Mouse (Mus musculus): ENCODE measurements around the gene Vkorc1. TPM values are rescaled to one million over a fixed set of nuclear protein-coding genes. Genes with fewer than 3 reads are reported as not detected.

Vkorc1 gene
- polyA plus RNA-seq, 2 experiments: 242 to 256 TPM

DNA sequence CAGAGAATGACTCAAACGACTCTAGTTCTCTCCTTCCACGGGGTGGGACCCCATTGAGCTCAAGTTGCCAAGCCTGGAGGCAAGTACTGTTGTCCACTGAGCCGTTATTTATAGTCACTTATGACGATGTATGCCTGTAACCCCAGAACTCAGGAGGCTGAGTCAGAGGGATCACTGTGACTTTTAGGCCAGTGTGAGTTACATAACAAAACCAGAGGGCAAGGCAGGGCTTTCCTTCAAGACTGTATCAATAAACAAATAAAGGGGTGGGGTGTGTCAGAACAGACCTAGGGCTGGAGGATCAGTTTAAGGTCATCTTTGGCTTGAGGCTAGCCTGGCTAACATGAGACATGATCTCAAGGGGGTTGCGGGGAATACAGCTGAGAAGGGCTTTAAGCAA, 44.5 kb downstream of the Vkorc1 start:
- Histone ChIP-seq H3K9me3 (ENCODE audit: control insufficient read depth, low read length) (no peaks in the 10 kb centered on the region), H3K4me1 (ENCODE audit: control insufficient read depth, insufficient read depth, low read length) (no peaks in the 10 kb centered on the region), H3K27ac (replicated peaks; ENCODE audit: low read depth, low read length) (no peak overlapping the region), H3K4me3 (replicated peaks; ENCODE audit: low read length) (no peak overlapping the region), H3K27me3 (ENCODE audit: control insufficient read depth, insufficient read depth, low read length) (no peaks in the 10 kb centered on the region), H3K9ac (ENCODE audit: low read depth, low read length, severe bottlenecking) (no peak overlapping the region), H3K4me2 (replicated peaks; ENCODE audit: low read depth, low read length, severe bottlenecking) (no peak overlapping the region), H3K36me3 (ENCODE audit: control insufficient read depth, insufficient read depth, low read length) (peaks cover 18% of the 10 kb centered on the region; the same call in 1 of the 2 replicates)
- TF ChIP-seq POLR2A (IDR thresholded peaks at IDR 0.05; ENCODE audit: borderline replicate concordance, extremely low read depth, insufficient read depth, insufficient read length): no peak
- 58% methylated on average over 5 of the region's 5 CpGs for WGBS
- DNase-seq (ENCODE audit: low spot score) (no peak), ATAC-seq (ENCODE audit: low FRiP score, low read depth) (no peak)

DNA sequence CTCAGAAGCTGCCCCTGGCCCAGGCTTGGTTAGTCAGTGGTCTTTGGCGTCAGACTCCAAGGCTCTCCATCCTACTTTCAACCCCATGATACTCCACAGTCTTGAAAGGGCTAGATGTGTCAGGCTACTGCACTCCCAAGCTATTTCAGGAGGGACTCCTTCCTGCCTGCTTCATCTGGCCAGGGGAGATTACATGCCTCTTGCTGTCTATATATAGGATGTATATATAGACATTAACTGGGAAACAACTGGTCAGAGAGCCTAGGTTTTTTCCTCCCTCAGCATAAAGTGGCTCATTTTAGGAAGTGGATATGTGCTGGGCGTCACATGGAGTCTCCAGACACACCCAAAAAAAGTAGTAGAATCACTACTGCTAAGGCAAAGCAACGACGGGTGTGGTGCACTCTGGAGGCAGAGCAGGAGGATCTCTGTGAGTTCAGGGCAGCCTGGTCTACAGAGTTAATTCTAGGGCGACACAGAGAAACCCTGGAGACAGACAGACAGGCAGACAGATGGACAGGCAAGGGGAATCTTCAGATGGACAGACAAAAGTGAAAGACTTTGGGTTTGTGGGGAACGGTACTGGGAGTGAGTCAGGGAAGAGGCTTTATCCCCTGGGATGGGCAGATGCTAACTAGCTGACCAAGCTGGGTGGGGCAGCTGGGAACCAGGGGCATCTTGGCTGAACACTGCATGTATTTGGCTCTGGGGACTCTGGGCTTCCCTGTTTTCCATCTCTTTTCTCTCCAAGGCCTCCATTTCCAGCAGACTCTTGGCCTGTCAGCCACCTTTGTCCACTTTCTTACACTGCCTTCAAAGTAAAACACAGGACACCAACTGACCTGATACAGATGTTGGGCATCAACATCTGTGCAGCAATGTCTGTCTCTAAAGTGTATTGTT, 45.2 kb downstream of the Vkorc1 start:
- H3K27me3 ChIP-seq (ENCODE audit: control insufficient read depth, insufficient read depth, low read length): no peaks in the 10 kb centered on the region
- TF ChIP-seq POLR2A (IDR thresholded peaks at IDR 0.05; ENCODE audit: borderline replicate concordance, extremely low read depth, insufficient read depth, insufficient read length): no peak
- no peak overlapping the region for H3K27ac ChIP-seq (replicated peaks; ENCODE audit: low read depth, low read length)
- ATAC-seq (ENCODE audit: low FRiP score, low read depth): 0 out of 2 replicates have a peak, but pooled peaks have one; percentile 26
- 76% methylated on average over 6 of the region's 6 CpGs for WGBS
- no peak for DNase-seq (ENCODE audit: low spot score)
- H3K4me3 ChIP-seq (replicated peaks; ENCODE audit: low read length): no peak overlapping the region
- H3K9me3 ChIP-seq (ENCODE audit: control insufficient read depth, low read length): no peaks in the 10 kb centered on the region
- peaks cover 23% of the 10 kb centered on the region; the same call in 1 of the 2 replicates for H3K36me3 ChIP-seq (ENCODE audit: control insufficient read depth, insufficient read depth, low read length)
- no peak overlapping the region for H3K9ac ChIP-seq (ENCODE audit: low read depth, low read length, severe bottlenecking)
- H3K4me2 ChIP-seq (replicated peaks; ENCODE audit: low read depth, low read length, severe bottlenecking): no peak overlapping the region
- no peaks in the 10 kb centered on the region for H3K4me1 ChIP-seq (ENCODE audit: control insufficient read depth, insufficient read depth, low read length)

Other genes with a start within 250 kb of the Vkorc1 start
- 74.7 and 90.0 TPM in 2 replicates for gene Bcl7c, start 186.7 kb downstream of the Vkorc1 start, polyA plus RNA-seq (2012; rRNA removed)
- 95.4 and 102 TPM in 2 replicates for gene Bcl7c, start 186.7 kb downstream of the Vkorc1 start, polyA plus RNA-seq (2014; fragmentation: Nextera tagmentation; extraction: Ambion mirVana)
- gene Ctf1, start 182.9 kb downstream of the Vkorc1 start, polyA plus RNA-seq (2012; rRNA removed): 53.6 and 82.9 TPM in 2 replicates
- 34.9 and 41.6 TPM in 2 replicates for gene Ctf1, start 182.9 kb downstream of the Vkorc1 start, polyA plus RNA-seq (2014; fragmentation: Nextera tagmentation; extraction: Ambion mirVana)
- gene Ctf2, start 163.5 kb downstream of the Vkorc1 start, polyA plus RNA-seq (2012; rRNA removed): 0.03 TPM in 1 of 2 replicates, not detected in the other
- 0.22 and 0.34 TPM in 2 replicates for gene Ctf2, start 163.5 kb downstream of the Vkorc1 start, polyA plus RNA-seq (2014; fragmentation: Nextera tagmentation; extraction: Ambion mirVana)
- 64.5 and 81.3 TPM in 2 replicates for gene Fbxl19, start 151.1 kb downstream of the Vkorc1 start, polyA plus RNA-seq (2012; rRNA removed)
- gene Fbxl19, start 151.1 kb downstream of the Vkorc1 start, polyA plus RNA-seq (2014; fragmentation: Nextera tagmentation; extraction: Ambion mirVana): 4.4 and 6.8 TPM in 2 replicates
- gene Orai3, start 125.8 kb downstream of the Vkorc1 start, polyA plus RNA-seq (2012; rRNA removed): 22.8 and 29.6 TPM in 2 replicates
- 10.5 and 11.6 TPM in 2 replicates for gene Orai3, start 125.8 kb downstream of the Vkorc1 start, polyA plus RNA-seq (2014; fragmentation: Nextera tagmentation; extraction: Ambion mirVana)
- gene Setd1a, start 118.9 kb downstream of the Vkorc1 start, polyA plus RNA-seq (2012; rRNA removed): 29.7 and 31.8 TPM in 2 replicates
- 27.3 and 32.0 TPM in 2 replicates for gene Setd1a, start 118.9 kb downstream of the Vkorc1 start, polyA plus RNA-seq (2014; fragmentation: Nextera tagmentation; extraction: Ambion mirVana)
- gene Gm49388, start 110.0 kb downstream of the Vkorc1 start, polyA plus RNA-seq (2012; rRNA removed): 0.44 and 0.61 TPM in 2 replicates
- gene Gm49388, start 110.0 kb downstream of the Vkorc1 start, polyA plus RNA-seq (2014; fragmentation: Nextera tagmentation; extraction: Ambion mirVana): not detected in 2 replicates
- gene Hsd3b7, start 95.0 kb downstream of the Vkorc1 start, polyA plus RNA-seq (2012; rRNA removed): 28.0 and 28.7 TPM in 2 replicates
- 14.3 and 16.5 TPM in 2 replicates for gene Hsd3b7, start 95.0 kb downstream of the Vkorc1 start, polyA plus RNA-seq (2014; fragmentation: Nextera tagmentation; extraction: Ambion mirVana)
- gene Stx4a, start 71.3 kb downstream of the Vkorc1 start, polyA plus RNA-seq (2012; rRNA removed): 116 and 147 TPM in 2 replicates
- 38.8 and 41.0 TPM in 2 replicates for gene Stx4a, start 71.3 kb downstream of the Vkorc1 start, polyA plus RNA-seq (2014; fragmentation: Nextera tagmentation; extraction: Ambion mirVana)
- 43.9 and 52.1 TPM in 2 replicates for gene Stx1b, start 71.1 kb downstream of the Vkorc1 start, polyA plus RNA-seq (2012; rRNA removed)
- gene Stx1b, start 71.1 kb downstream of the Vkorc1 start, polyA plus RNA-seq (2014; fragmentation: Nextera tagmentation; extraction: Ambion mirVana): 4.0 and 6.3 TPM in 2 replicates
- 19.1 and 20.1 TPM in 2 replicates for gene Zfp646, start 19.4 kb downstream of the Vkorc1 start, polyA plus RNA-seq (2012; rRNA removed)
- gene Zfp646, start 19.4 kb downstream of the Vkorc1 start, polyA plus RNA-seq (2014; fragmentation: Nextera tagmentation; extraction: Ambion mirVana): 12.4 and 15.3 TPM in 2 replicates
- gene Zfp668, start 18.8 kb downstream of the Vkorc1 start, polyA plus RNA-seq (2012; rRNA removed): 11.0 and 14.9 TPM in 2 replicates
- gene Zfp668, start 18.8 kb downstream of the Vkorc1 start, polyA plus RNA-seq (2014; fragmentation: Nextera tagmentation; extraction: Ambion mirVana): 10.9 and 14.8 TPM in 2 replicates
- 6.9 and 9.6 TPM in 2 replicates for gene Prss53, start 4.6 kb downstream of the Vkorc1 start, polyA plus RNA-seq (2012; rRNA removed)
- 1.3 and 2.0 TPM in 2 replicates for gene Prss53, start 4.6 kb downstream of the Vkorc1 start, polyA plus RNA-seq (2014; fragmentation: Nextera tagmentation; extraction: Ambion mirVana)
- gene Gm21974, start 163 bp downstream of the Vkorc1 start, polyA plus RNA-seq (2012; rRNA removed): not detected in 2 replicates
- not detected in 2 replicates for gene Gm21974, start 163 bp downstream of the Vkorc1 start, polyA plus RNA-seq (2014; fragmentation: Nextera tagmentation; extraction: Ambion mirVana)
- 67.0 and 94.6 TPM in 2 replicates for gene Bckdk, start 8.5 kb upstream of the Vkorc1 start, polyA plus RNA-seq (2012; rRNA removed)
- gene Bckdk, start 8.5 kb upstream of the Vkorc1 start, polyA plus RNA-seq (2014; fragmentation: Nextera tagmentation; extraction: Ambion mirVana): 116 and 122 TPM in 2 replicates
- 35.2 and 43.4 TPM in 2 replicates for gene Kat8, start 16.9 kb upstream of the Vkorc1 start, polyA plus RNA-seq (2012; rRNA removed)
- gene Kat8, start 16.9 kb upstream of the Vkorc1 start, polyA plus RNA-seq (2014; fragmentation: Nextera tagmentation; extraction: Ambion mirVana): 39.1 and 45.4 TPM in 2 replicates
- gene Prss8, start 34.5 kb upstream of the Vkorc1 start, polyA plus RNA-seq (2012; rRNA removed): 6.3 and 7.0 TPM in 2 replicates
- 6.2 and 7.0 TPM in 2 replicates for gene Prss8, start 34.5 kb upstream of the Vkorc1 start, polyA plus RNA-seq (2014; fragmentation: Nextera tagmentation; extraction: Ambion mirVana)
- 14.5 and 16.9 TPM in 2 replicates for gene Prss36, start 51.1 kb upstream of the Vkorc1 start, polyA plus RNA-seq (2012; rRNA removed)
- gene Prss36, start 51.1 kb upstream of the Vkorc1 start, polyA plus RNA-seq (2014; fragmentation: Nextera tagmentation; extraction: Ambion mirVana): 11.7 and 14.1 TPM in 2 replicates
- 919 and 999 TPM in 2 replicates for gene Fus, start 71.8 kb upstream of the Vkorc1 start, polyA plus RNA-seq (2012; rRNA removed)
- 60.9 and 68.7 TPM in 2 replicates for gene Fus, start 71.8 kb upstream of the Vkorc1 start, polyA plus RNA-seq (2014; fragmentation: Nextera tagmentation; extraction: Ambion mirVana)
- gene Pycard, start 98.2 kb upstream of the Vkorc1 start, polyA plus RNA-seq (2012; rRNA removed): 53.1 and 59.3 TPM in 2 replicates
- gene Pycard, start 98.2 kb upstream of the Vkorc1 start, polyA plus RNA-seq (2014; fragmentation: Nextera tagmentation; extraction: Ambion mirVana): 98.3 and 132 TPM in 2 replicates
- gene Trim72, start 108.3 kb upstream of the Vkorc1 start, polyA plus RNA-seq (2012; rRNA removed): 22.8 and 26.6 TPM in 2 replicates
- 1.7 and 2.2 TPM in 2 replicates for gene Trim72, start 108.3 kb upstream of the Vkorc1 start, polyA plus RNA-seq (2014; fragmentation: Nextera tagmentation; extraction: Ambion mirVana)
- gene Itgam, start 167.0 kb upstream of the Vkorc1 start, polyA plus RNA-seq (2012; rRNA removed): 2.4 and 2.5 TPM in 2 replicates
- 1.1 and 1.2 TPM in 2 replicates for gene Itgam, start 167.0 kb upstream of the Vkorc1 start, polyA plus RNA-seq (2014; fragmentation: Nextera tagmentation; extraction: Ambion mirVana)
- gene Gm49368, start 167.1 kb upstream of the Vkorc1 start, polyA plus RNA-seq (2012; rRNA removed): 0.01 TPM in 1 of 2 replicates, not detected in the other
- gene Gm49368, start 167.1 kb upstream of the Vkorc1 start, polyA plus RNA-seq (2014; fragmentation: Nextera tagmentation; extraction: Ambion mirVana): not detected in 2 replicates
- gene Itgax, start 233.9 kb upstream of the Vkorc1 start, polyA plus RNA-seq (2012; rRNA removed): 0.14 and 0.18 TPM in 2 replicates
- 0.06 and 0.17 TPM in 2 replicates for gene Itgax, start 233.9 kb upstream of the Vkorc1 start, polyA plus RNA-seq (2014; fragmentation: Nextera tagmentation; extraction: Ambion mirVana)

Data from limb, embryonic 14.5 days (tissue).